Mouse (Mus musculus) CD8-positive naive resting alpha-beta T cell, adult 2 months (primary cell): Measurements from ENCODE around the gene Eea1.

ENCODE experiments used
- DNase-seq, 2 experiments: peaks; one replicate each; pipeline ENCODE4 v3.0.0; 2022; ENCODE audit warnings: low read depth in 2 of 2, low spot score in 2 of 2

The Eea1 gene

GRCm38 (mm10) chr10:95945086-95945485 is 4.6 kb downstream of the Eea1 start:
- no peak for DNase-seq

GRCm38 (mm10) chr10:95949410-95949809 is 9.0 kb downstream of the Eea1 start:
- DNase-seq, result no peak

- no peak for DNase-seq
Observed at GRCm38 (mm10) chr10:95950194-95950593, 9.7 kb downstream of the Eea1 start.

- no peak for DNase-seq
Observed at GRCm38 (mm10) chr10:95950797-95951196, 10.3 kb downstream of the Eea1 start.

- no peak for DNase-seq
Observed at GRCm38 (mm10) chr10:95951346-95951745, 10.9 kb downstream of the Eea1 start.

- DNase-seq, result no peak
Observed at GRCm38 (mm10) chr10:95956629-95957028, 16.2 kb downstream of the Eea1 start.

GRCm38 (mm10) chr10:95957574-95957973 is 17.1 kb downstream of the Eea1 start:
- DNase-seq, result no peak

- no peak for DNase-seq
Observed at GRCm38 (mm10) chr10:95964679-95965078, 24.2 kb downstream of the Eea1 start.

- no peak for DNase-seq
Observed at GRCm38 (mm10) chr10:95969694-95970093, 29.2 kb downstream of the Eea1 start.

GRCm38 (mm10) chr10:95970744-95971212 is 30.3 kb downstream of the Eea1 start:
- no peak for DNase-seq

- no peak for DNase-seq
Observed at GRCm38 (mm10) chr10:95971341-95971740, 30.9 kb downstream of the Eea1 start.

GRCm38 (mm10) chr10:95971942-95972341 is 31.5 kb downstream of the Eea1 start:
- no peak for DNase-seq

- no peak for DNase-seq
Observed at GRCm38 (mm10) chr10:95974462-95974861, 34.0 kb downstream of the Eea1 start.

- no peak for DNase-seq
Observed at GRCm38 (mm10) chr10:95976798-95977197, 36.3 kb downstream of the Eea1 start.

GRCm38 (mm10) chr10:95989731-95990130 is 49.3 kb downstream of the Eea1 start:
- DNase-seq, result no peak

- DNase-seq, result no peak
Observed at GRCm38 (mm10) chr10:95991176-95991575, 50.7 kb downstream of the Eea1 start.

- no peak for DNase-seq
Observed at GRCm38 (mm10) chr10:96000904-96001303, 60.5 kb downstream of the Eea1 start.

GRCm38 (mm10) chr10:96015738-96016137 is 75.3 kb downstream of the Eea1 start:
- DNase-seq, result no peak

GRCm38 (mm10) chr10:96017418-96017817 is 77.0 kb downstream of the Eea1 start:
- DNase-seq, result no peak

- DNase-seq, result no peak
Observed at GRCm38 (mm10) chr10:96033356-96033984, 93.0 kb downstream of the Eea1 start.

- DNase-seq, result no peak
Observed at GRCm38 (mm10) chr10:96034106-96034505, 93.7 kb downstream of the Eea1 start.

- no peak for DNase-seq
Observed at GRCm38 (mm10) chr10:96035951-96036350, 95.5 kb downstream of the Eea1 start.

- DNase-seq, result no peak
Observed at GRCm38 (mm10) chr10:96044216-96044615, 103.8 kb downstream of the Eea1 start.
